Mouse (Mus musculus) liver, embryonic 14.5 days (tissue): ENCODE results near the gene Disp3. TPM values are rescaled to one million over a fixed set of nuclear protein-coding genes. Genes with fewer than 3 reads are reported as not detected.

Source experiments
- ATAC-seq: fragments of 200-750 bp; cut with Nextera tagmentation; 2 replicates; pipeline ENCODE4 v1.8.0; 2017; ENCODE audit warnings: moderate number of reproducible peaks, mild to moderate bottlenecking, moderate library complexity; ENCODE audit not compliant: insufficient read depth
- DNase-seq, 3 experiments: peaks; one replicate each; pipeline ENCODE4 v3.0.0-alpha.2; 2012 to 2013; ENCODE audit warnings: low read depth in 3 of 3, low spot score in 3 of 3
- H3K27ac ChIP-seq: fragments of 300-500 bp; sonication (generic); 2 replicates; pipeline ENCODE4 v1.5.1; 2014; ENCODE audit warnings: moderate library complexity, mild to moderate bottlenecking, control low read depth, inconsistent platforms
- H3K27me3 ChIP-seq: fragments of 300-500 bp; sonication (generic); 2 replicates; pipeline ENCODE4 v1.6.1; 2014; ENCODE audit warnings: mild to moderate bottlenecking, low read length, moderate library complexity; ENCODE audit not compliant: control insufficient read depth, insufficient read depth
- H3K36me3 ChIP-seq: fragments of 300-500 bp; sonication (generic); replicated peaks from 2 replicates; pipeline ENCODE4 v1.6.1; 2014; ENCODE audit warnings: low read depth; ENCODE audit not compliant: control insufficient read depth, insufficient read depth
- H3K4me1 ChIP-seq, 2 experiments: fragments of 200-500 bp in 1 of 2; fragments of 300-500 bp in 1 of 2; sonication (generic) in 1 of 2; replicated peaks; 2 replicates each; pipeline ENCODE4 v1.6.1; 2012 to 2014; ENCODE audit warnings: antibody characterized with exemption in 1 of 2, inconsistent platforms in 1 of 2, low read length in 1 of 2; ENCODE audit not compliant: control insufficient read depth in 2 of 2, insufficient read depth in 2 of 2
- H3K4me2 ChIP-seq: fragments of 300-500 bp; sonication (generic); 2 replicates; pipeline ENCODE4 v1.6.1; 2014; ENCODE audit warnings: low read depth, mild to moderate bottlenecking, control low read depth, moderate library complexity
- H3K4me3 ChIP-seq, 2 experiments: fragments of 200-500 bp in 1 of 2; fragments of 300-500 bp in 1 of 2; sonication (generic) in 1 of 2; 2 replicates each; pipeline ENCODE4 v1.5.1; 2012 to 2014; ENCODE audit warnings: low read depth in 2 of 2, low read length in 2 of 2, mild to moderate bottlenecking in 2 of 2, control low read depth in 1 of 2, inconsistent platforms in 1 of 2, moderate library complexity in 1 of 2; ENCODE audit not compliant: insufficient read depth in 1 of 2
- H3K9ac ChIP-seq: fragments of 300-500 bp; sonication (generic); replicated peaks from 2 replicates; pipeline ENCODE4 v1.6.1; 2014; ENCODE audit warnings: mild to moderate bottlenecking, control low read depth, moderate library complexity
- H3K9me3 ChIP-seq: fragments of 300-500 bp; sonication (generic); 2 replicates; pipeline ENCODE4 v1.6.1; 2016; ENCODE audit warnings: low read length, mixed read lengths; ENCODE audit not compliant: control insufficient read depth
- CTCF ChIP-seq: IDR thresholded peaks from 2 replicates; pipeline ENCODE4 v1.5.1; 2016; ENCODE audit warnings: antibody characterized with exemption, low read depth, control low read depth
- EP300 ChIP-seq: IDR thresholded peaks from 2 replicates; pipeline ENCODE4 v1.6.1; 2016; ENCODE audit warnings: antibody characterized with exemption, low read depth
- WGBS: fragments of 180-500 bp; shearing (Covaris S2); extraction: QIAGEN DNeasy Blood & Tissue Kit; methylation state at CpG from one replicate; pipeline ENCODE4 v1.1.7; 2014; ENCODE audit not compliant: insufficient replicate concordance; 5-methylcytosine and 5-hydroxymethylcytosine counted together
- polyA plus RNA-seq, 2 experiments: library from polyadenylated mRNA; depleted of rRNA in 1 of 2; stranded (reverse) in 1 of 2; unstranded in 1 of 2; fragments of >200 nt; fragmentation: Nextera tagmentation in 1 of 2; extraction: Ambion mirVana in 1 of 2; gene quantifications; 2 replicates each; pipeline versions ENCODE4 v1.2.1 to v1.2.3; 2012 to 2014

Gene Disp3
- 0.04 TPM in 1 of 2 replicates, not detected in the other for polyA plus RNA-seq (2012; rRNA removed)
- not detected in 2 replicates for polyA plus RNA-seq (2014; fragmentation: Nextera tagmentation; extraction: Ambion mirVana)

- DNase-seq, result no peak
Observed at GRCm38 (mm10) chr4:148287476-148288054, at the start of gene Disp3. Gene Disp3, minus strand, starts transcription at chr4:148287965.

GRCm38 (mm10) chr4:148330269-148330668, 42.5 kb upstream of the Disp3 start:
- Histone ChIP-seq H3K27me3 (no peaks in the 10 kb centered on the region), H3K27ac (no peak overlapping the region), H3K9me3 (no peaks in the 10 kb centered on the region), H3K4me3 (no peak overlapping the region), H3K4me2 (no peak overlapping the region), H3K36me3 (no peaks in the 10 kb centered on the region), H3K4me1 (no peaks in the 10 kb centered on the region), H3K9ac (no peak overlapping the region)
- no peak for ATAC-seq
- no peak for DNase-seq
- TF ChIP-seq CTCF (no peak), EP300 (no peak)
- 49% methylated on average over 2 of the region's 2 CpGs for WGBS

More at GRCm38 (mm10) chr4:148287476-148288054, at the start of gene Disp3:
- WGBS, result 2% methylated on average over 51 of the region's 54 CpGs
- Histone ChIP-seq H3K27ac (no peak within 1 kb of the TSS), H3K4me1 (no peaks in the 10 kb centered on the region), H3K4me2 (peak within 1 kb of the TSS; percentile 33), H3K4me3 (peak within 1 kb of the TSS in 1 of 2 experiments; percentile 17; a peak in 1 of 4 replicates), H3K9me3 (no peaks in the 10 kb centered on the region), H3K9ac (no peak within 1 kb of the TSS), H3K36me3 (no peaks in the 10 kb centered on the region), H3K27me3 (peaks cover 21% of the 10 kb centered on the region)
- no peak for ATAC-seq
- TF ChIP-seq CTCF (no peak), EP300 (no peak)

GRCm38 (mm10) chr4:148329431-148329830, 41.7 kb upstream of the Disp3 start:
- no peaks in the 10 kb centered on the region for H3K9me3 ChIP-seq
- no peaks in the 10 kb centered on the region for H3K27me3 ChIP-seq
- TF ChIP-seq EP300, result no peak
- TF ChIP-seq CTCF, result no peak
- DNase-seq, result no peak
- no peak overlapping the region for H3K27ac ChIP-seq
- no peaks in the 10 kb centered on the region for H3K36me3 ChIP-seq
- 0 out of 4 replicates have a peak, but pooled peaks cover 0 to 2% of the 10 kb centered on the region in 2 experiments for H3K4me1 ChIP-seq
- no peak overlapping the region for H3K4me2 ChIP-seq
- ATAC-seq, result no peak
- no peak overlapping the region for H3K4me3 ChIP-seq
- H3K9ac ChIP-seq, result no peak overlapping the region
- WGBS, result 49% methylated on average over 11 of the region's 11 CpGs

GRCm38 (mm10) chr4:148328237-148328636, 40.5 kb upstream of the Disp3 start:
- no peak for ATAC-seq
- H3K27ac ChIP-seq, result no peak overlapping the region

GRCm38 (mm10) chr4:148327266-148327997, 39.7 kb upstream of the Disp3 start:
- WGBS, result 30% methylated on average over 19 of the region's 19 CpGs
- no peak for DNase-seq
- H3K4me3 ChIP-seq, result no peak overlapping the region
- no peaks in the 10 kb centered on the region for H3K27me3 ChIP-seq
- no peaks in the 10 kb centered on the region for H3K9me3 ChIP-seq
- H3K9ac ChIP-seq, result no peak overlapping the region
- 0 out of 4 replicates have a peak, but pooled peaks cover 0 to 2% of the 10 kb centered on the region in 2 experiments for H3K4me1 ChIP-seq
- TF ChIP-seq EP300 (no peak), CTCF (no peak)
- no peak for ATAC-seq
- H3K27ac ChIP-seq, result no peak overlapping the region
- H3K4me2 ChIP-seq, result no peak overlapping the region
- no peaks in the 10 kb centered on the region for H3K36me3 ChIP-seq

More at GRCm38 (mm10) chr4:148328237-148328636, 40.5 kb upstream of the Disp3 start:
- H3K9ac ChIP-seq, result no peak overlapping the region
- no peaks in the 10 kb centered on the region for H3K9me3 ChIP-seq
- H3K4me1 ChIP-seq, result 0 out of 4 replicates have a peak, but pooled peaks cover 0 to 2% of the 10 kb centered on the region in 2 experiments
- no peaks in the 10 kb centered on the region for H3K27me3 ChIP-seq
- DNase-seq, result no peak
- no peak for TF ChIP-seq EP300
- no peak for TF ChIP-seq CTCF
- no peak overlapping the region for H3K4me2 ChIP-seq
- WGBS, result 71% methylated on average over 1 of the region's 1 CpGs
- no peak overlapping the region for H3K4me3 ChIP-seq
- H3K36me3 ChIP-seq, result no peaks in the 10 kb centered on the region
